Mouse (Mus musculus) layer of hippocampus, adult 9-10 months (tissue): ENCODE results near the gene Capn11.
A peak's percentile ranks its signal among the peaks of the same experiment; 100 is the strongest.

Source experiments
- DNase-seq: peaks from one replicate; pipeline ENCODE4 v3.0.0; 2022; ENCODE audit warnings: low spot score

The Capn11 gene

DNA sequence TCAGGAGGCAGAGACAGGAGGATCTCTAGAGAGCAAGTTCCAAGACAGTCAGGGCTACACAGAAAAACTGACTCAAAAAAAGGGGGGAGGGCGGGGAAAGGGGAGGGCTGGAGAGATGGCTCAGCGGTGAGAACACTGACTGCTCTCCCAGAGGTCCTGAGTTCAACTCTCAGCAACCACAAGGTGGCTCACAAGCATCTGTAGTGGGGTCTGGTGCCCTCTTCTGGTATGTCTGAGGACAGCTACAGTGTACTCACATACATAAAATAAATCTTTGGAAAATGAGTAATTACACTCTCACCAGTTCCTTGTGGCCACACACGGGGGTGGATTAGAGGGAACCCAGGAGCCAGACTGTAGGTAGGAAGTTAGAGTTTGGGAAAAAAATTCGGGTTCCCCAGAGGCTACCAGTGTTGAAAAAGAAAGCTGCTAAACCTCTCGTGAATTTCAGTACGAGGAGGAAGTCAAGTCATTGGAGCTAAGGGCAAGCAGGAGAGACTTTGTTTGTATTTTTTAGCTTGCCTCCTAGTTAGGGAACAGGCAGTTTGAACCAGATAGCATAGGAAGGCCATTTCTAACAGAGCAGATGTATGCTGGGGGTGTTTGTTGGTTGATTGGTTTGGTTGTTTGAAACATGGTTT, 76.3 kb downstream of the Capn11 start:
- DNase-seq: no peak

DNA sequence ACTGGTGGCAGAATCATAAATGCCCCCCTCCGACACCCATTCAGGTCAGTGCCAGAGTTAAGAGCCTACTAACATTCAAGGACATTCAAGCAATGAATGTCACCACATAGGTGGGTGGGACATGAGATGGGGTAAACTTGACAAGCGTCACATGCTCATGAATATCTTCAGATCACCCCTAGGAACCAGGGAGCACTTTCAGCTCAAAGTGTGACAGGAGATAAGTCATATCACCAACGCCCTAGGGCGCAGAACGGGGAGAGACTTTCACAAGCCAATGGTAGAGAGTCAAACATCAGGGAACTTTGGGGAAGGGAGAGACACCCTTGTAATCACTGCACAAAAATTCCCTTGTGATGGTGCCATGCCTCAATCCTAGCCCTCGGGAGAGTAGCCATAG, 76.9 kb downstream of the Capn11 start:
- no peak for DNase-seq

- DNase-seq: peak; percentile 76
Measured at GRCm38 (mm10) chr17:45581567-45581983, 77.5 kb downstream of the Capn11 start.

DNA sequence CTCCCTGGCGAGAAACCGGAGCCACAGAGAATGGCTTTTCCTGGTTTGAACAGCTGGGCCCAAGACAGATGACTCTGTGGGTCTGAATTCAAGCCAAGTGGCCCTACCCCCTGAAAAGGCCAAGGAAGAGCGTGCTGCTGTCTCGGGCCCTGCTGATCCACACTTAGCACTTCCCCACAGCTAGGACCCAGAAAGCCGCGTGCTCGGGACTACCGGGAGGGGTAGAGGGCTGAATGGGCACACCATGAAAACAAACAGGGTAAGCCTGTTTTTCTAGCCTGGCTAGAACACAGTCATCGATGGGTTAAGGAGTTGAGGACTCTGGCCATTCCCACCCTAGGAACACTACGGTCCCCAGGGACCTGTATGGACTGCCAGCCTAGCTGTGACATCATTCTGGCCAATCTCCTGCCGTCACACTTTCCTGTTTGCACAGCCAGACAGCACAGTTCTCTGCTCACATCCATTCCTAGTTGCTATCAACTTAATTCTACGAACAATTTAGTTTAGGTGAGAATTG, 78.1 kb downstream of the Capn11 start:
- DNase-seq: no peak
